Mouse (Mus musculus): Measurements from ENCODE around the gene Igf2r. TPM values are rescaled to one million over a fixed set of nuclear protein-coding genes. Genes with fewer than 3 reads are reported as not detected.
A peak's percentile ranks its signal among the peaks of the same experiment; 100 is the strongest.

Gene Igf2r
- total RNA-seq, 2 experiments from 2014 or later, result 26.9 to 27.0 TPM

- no peak for DNase-seq (ENCODE audit: low spot score in 2 of 2)
Observed at GRCm38 (mm10) chr17:12751218-12751617, 18.2 kb downstream of the Igf2r start.

- DNase-seq (ENCODE audit: low spot score in 2 of 2), result no peak
Observed at GRCm38 (mm10) chr17:12750591-12751170, 18.8 kb downstream of the Igf2r start.

- DNase-seq (ENCODE audit: low spot score in 2 of 2), result no peak
Observed at GRCm38 (mm10) chr17:12749421-12750367, 19.8 kb downstream of the Igf2r start.

GRCm38 (mm10) chr17:12745761-12746160, 23.7 kb downstream of the Igf2r start:
- no peak for DNase-seq (ENCODE audit: low spot score in 2 of 2)

GRCm38 (mm10) chr17:12744071-12744470, 25.4 kb downstream of the Igf2r start:
- no peak for DNase-seq (ENCODE audit: low spot score in 2 of 2)

- peak in 1 of 2 experiments; percentile 17 for DNase-seq (ENCODE audit: low spot score in 2 of 2)
Observed at GRCm38 (mm10) chr17:12742151-12742908, 27.1 kb downstream of the Igf2r start.

- peak in 1 of 2 experiments; percentile 14 for DNase-seq (ENCODE audit: low spot score in 2 of 2)
Observed at GRCm38 (mm10) chr17:12741218-12741968, 28.1 kb downstream of the Igf2r start.

- no peak for DNase-seq (ENCODE audit: low spot score in 2 of 2)
Observed at GRCm38 (mm10) chr17:12740317-12740716, 29.1 kb downstream of the Igf2r start.

GRCm38 (mm10) chr17:12739516-12739915, 29.9 kb downstream of the Igf2r start:
- no peak for DNase-seq (ENCODE audit: low spot score in 2 of 2)

GRCm38 (mm10) chr17:12737934-12738333, 31.5 kb downstream of the Igf2r start:
- DNase-seq (ENCODE audit: low spot score in 2 of 2), result peak; percentile 31 to 52

- DNase-seq (ENCODE audit: low spot score in 2 of 2), result no peak
Observed at GRCm38 (mm10) chr17:12734205-12734857, 35.1 kb downstream of the Igf2r start.

GRCm38 (mm10) chr17:12733128-12733527, 36.3 kb downstream of the Igf2r start:
- no peak for DNase-seq (ENCODE audit: low spot score in 2 of 2)

- no peak for DNase-seq (ENCODE audit: low spot score in 2 of 2)
Observed at GRCm38 (mm10) chr17:12728536-12728935, 40.9 kb downstream of the Igf2r start.

- no peak for DNase-seq (ENCODE audit: low spot score in 2 of 2)
Observed at GRCm38 (mm10) chr17:12727748-12728147, 41.7 kb downstream of the Igf2r start.

GRCm38 (mm10) chr17:12725871-12726270, 43.6 kb downstream of the Igf2r start:
- no peak for DNase-seq (ENCODE audit: low spot score in 2 of 2)

- DNase-seq (ENCODE audit: low spot score in 2 of 2), result peak; percentile 42 to 51
Observed at GRCm38 (mm10) chr17:12724767-12725744, 44.4 kb downstream of the Igf2r start.

- no peak for DNase-seq (ENCODE audit: low spot score in 2 of 2)
Observed at GRCm38 (mm10) chr17:12723986-12724766, 45.3 kb downstream of the Igf2r start.

- no peak for DNase-seq (ENCODE audit: low spot score in 2 of 2)
Observed at GRCm38 (mm10) chr17:12722622-12723021, 46.8 kb downstream of the Igf2r start.
